Mouse (Mus musculus) midbrain, embryonic 15.5 days (tissue): ENCODE results near the gene Cwc25. TPM values are rescaled to one million over a fixed set of nuclear protein-coding genes. Genes with fewer than 3 reads are reported as not detected.

Experiments used
- ATAC-seq: fragments of 200-750 bp; cut with Nextera tagmentation; replicated peaks from 2 replicates; pipeline ENCODE4 v1.8.0; 2017; ENCODE audit warnings: moderate TSS enrichment
- H3K27ac ChIP-seq: fragments of 300-500 bp; sonication (generic); 2 replicates; pipeline ENCODE4 v1.5.1; 2015; ENCODE audit warnings: mild to moderate bottlenecking, inconsistent platforms
- H3K27me3 ChIP-seq: fragments of 300-500 bp; sonication (generic); replicated peaks from 2 replicates; pipeline ENCODE4 v1.6.1; 2015; ENCODE audit warnings: inconsistent platforms
- H3K36me3 ChIP-seq: fragments of 300-500 bp; sonication (generic); replicated peaks from 2 replicates; pipeline ENCODE4 v1.6.1; 2015; ENCODE audit warnings: inconsistent platforms
- H3K4me1 ChIP-seq: fragments of 300-500 bp; sonication (generic); 2 replicates; pipeline ENCODE4 v1.6.1; 2015; ENCODE audit warnings: inconsistent platforms
- H3K4me2 ChIP-seq: fragments of 300-500 bp; sonication (generic); 2 replicates; pipeline ENCODE4 v1.6.1; 2015; ENCODE audit warnings: inconsistent platforms, mild to moderate bottlenecking, moderate library complexity
- H3K4me3 ChIP-seq: fragments of 300-500 bp; sonication (generic); 2 replicates; pipeline ENCODE4 v1.5.1; 2015; ENCODE audit warnings: mild to moderate bottlenecking, inconsistent platforms
- H3K9ac ChIP-seq: fragments of 300-500 bp; sonication (generic); 2 replicates; pipeline ENCODE4 v1.6.1; 2015; ENCODE audit warnings: mild to moderate bottlenecking, inconsistent platforms
- H3K9me3 ChIP-seq: fragments of 300-500 bp; sonication (generic); 2 replicates; pipeline ENCODE4 v1.6.1; 2016; ENCODE audit warnings: inconsistent platforms
- WGBS: fragments of 180-500 bp; shearing (Covaris S2); methylation state at CpG from one replicate; pipeline ENCODE4 v1.1.7; 2015; ENCODE audit warnings: mixed read lengths; 5-methylcytosine and 5-hydroxymethylcytosine counted together
- microRNA-seq: library from miRNA; unstranded; fragments of <30 nt; microRNA quantifications from one replicate; pipeline ENCODE4, GENCODE M21; 2016
- polyA plus RNA-seq: library from polyadenylated mRNA; unstranded; fragments of >200 nt; fragmentation: Nextera tagmentation; extraction: Ambion mirVana; gene quantifications from 2 replicates; pipeline ENCODE4 v1.2.1, GENCODE M21; 2015

Gene Cwc25
- polyA plus RNA-seq, 1 experiment from 2014 or later = 17.6 TPM

DNA sequence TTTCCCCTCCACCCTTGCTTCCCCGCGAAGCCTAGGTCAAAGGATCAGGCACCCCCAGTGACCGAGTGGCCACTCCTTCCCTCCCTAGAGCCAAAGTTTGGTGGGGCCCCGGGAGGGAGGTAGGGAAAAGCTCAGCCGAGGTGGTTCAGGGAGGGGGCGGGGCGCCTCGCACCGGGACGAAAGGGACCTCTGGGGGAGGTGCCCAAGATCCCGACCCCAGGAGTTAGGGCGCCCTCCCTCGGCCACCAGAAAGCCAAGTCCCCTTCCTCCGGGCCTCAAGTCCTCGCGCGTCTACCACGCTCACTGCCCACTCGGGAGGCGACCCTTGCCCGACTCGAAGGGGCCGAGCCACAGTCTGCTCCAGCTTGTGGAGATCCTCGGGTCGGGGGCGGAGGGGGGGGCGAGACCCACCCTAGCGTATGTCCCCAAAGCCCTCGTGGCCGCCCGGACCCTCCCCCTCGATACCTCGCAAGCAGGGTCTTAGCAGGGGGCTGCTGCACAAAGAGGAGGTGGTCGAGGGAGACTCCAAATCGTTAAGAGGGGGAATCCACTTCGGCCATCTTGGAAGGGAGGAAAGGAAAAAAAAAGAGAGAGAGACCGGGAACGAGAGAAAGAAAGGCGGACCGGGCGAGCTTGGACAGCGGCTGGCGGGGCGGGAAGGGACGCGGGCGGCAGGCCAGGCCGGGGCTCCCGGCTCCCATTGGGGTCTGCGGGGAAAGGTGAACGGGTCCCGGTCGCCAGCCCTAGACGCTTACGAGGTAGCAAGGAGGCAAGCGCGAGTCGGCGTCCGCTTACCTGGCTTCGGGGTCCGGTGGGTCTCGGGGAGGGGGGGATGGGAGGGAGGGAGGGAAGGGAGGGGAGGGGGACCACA, 67.4 kb downstream of the Cwc25 start:
- no peaks in the 10 kb centered on the region for H3K36me3 ChIP-seq
- peak overlapping the region; percentile 98 for H3K27ac ChIP-seq
- no peak for ATAC-seq
- no peaks in the 10 kb centered on the region for H3K27me3 ChIP-seq
- H3K4me3 ChIP-seq = peak overlapping the region; percentile 79
- WGBS = under 1% methylated on average over 60 of the region's 63 CpGs
- H3K4me2 ChIP-seq = peak overlapping the region; percentile 61
- no peaks in the 10 kb centered on the region for H3K9me3 ChIP-seq
- peaks cover 57% of the 10 kb centered on the region for H3K4me1 ChIP-seq
- H3K9ac ChIP-seq = peak overlapping the region; percentile 93

DNA sequence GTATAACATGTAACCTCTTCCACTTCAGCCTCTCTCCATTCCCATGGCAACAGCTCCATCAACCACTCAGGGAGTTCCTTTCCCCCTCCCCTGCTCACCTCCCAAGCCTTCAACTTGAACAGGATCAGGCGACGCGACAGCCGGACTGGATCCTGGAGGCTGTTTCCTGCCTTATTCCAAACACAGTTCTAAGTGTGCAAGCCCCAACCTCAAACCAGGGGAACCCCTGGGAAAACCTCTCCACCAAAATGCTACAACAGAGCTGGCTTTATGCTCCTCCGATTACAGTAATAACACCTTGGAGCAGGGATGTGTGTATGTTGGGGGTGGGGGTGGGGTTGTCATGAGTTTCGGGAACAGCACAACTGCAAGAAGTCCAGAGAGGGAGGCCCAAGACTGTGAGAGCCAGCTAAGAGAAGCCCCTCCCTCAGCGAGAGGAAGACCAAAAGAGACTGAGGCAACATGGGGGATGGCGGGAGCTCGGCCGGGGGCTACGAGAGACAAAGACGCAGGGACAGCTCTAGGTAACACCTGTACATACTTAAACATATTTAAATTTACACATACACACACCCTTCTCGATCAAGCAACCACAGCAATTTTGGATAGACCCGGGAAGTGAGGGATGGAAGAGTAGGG, 68.3 kb downstream of the Cwc25 start:
- peak overlapping the region; percentile 79 for H3K4me3 ChIP-seq
- H3K9ac ChIP-seq = peak overlapping the region; percentile 93
- WGBS = under 1% methylated on average over 14 of the region's 14 CpGs
- H3K36me3 ChIP-seq = no peaks in the 10 kb centered on the region
- H3K4me2 ChIP-seq = peak overlapping the region; percentile 61
- H3K4me1 ChIP-seq = peaks cover 62% of the 10 kb centered on the region
- no peak for ATAC-seq
- H3K27me3 ChIP-seq = no peaks in the 10 kb centered on the region
- H3K27ac ChIP-seq = peak overlapping the region; percentile 98
- H3K9me3 ChIP-seq = no peaks in the 10 kb centered on the region

DNA sequence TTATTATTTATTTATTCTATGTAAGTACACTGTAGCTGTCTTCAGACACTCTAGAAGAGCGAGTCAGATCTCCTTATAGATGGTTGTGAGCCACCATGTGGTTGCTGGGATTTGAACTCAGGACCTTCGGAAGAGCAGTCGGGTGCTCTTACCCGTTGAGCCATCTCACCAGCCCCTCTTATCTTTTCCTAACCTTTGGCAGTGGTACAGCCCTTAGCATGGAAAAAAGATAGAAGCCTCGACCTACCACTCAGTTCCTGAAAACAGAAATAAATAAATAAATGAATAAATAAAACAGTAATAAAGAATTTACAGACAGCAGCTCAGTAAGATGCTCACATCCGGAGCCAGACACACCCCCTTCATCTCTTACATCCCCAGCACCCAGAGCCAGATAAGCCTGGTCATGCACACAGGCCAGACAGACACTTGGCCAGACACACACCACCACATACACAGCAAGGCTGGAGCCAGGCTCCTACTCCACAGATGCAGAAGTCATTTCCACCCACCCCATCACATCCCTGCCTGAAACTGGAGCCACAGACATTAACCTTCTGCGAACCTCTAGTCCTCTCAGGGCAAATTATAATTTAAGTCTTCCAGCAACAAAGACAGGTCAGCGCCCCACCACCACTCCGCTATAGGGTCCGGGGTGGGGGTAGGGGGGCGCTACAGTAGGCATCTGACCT, 69.0 kb downstream of the Cwc25 start:
- peaks cover 67% of the 10 kb centered on the region for H3K4me1 ChIP-seq
- peak overlapping the region; percentile 61 for H3K4me2 ChIP-seq
- peak overlapping the region; percentile 93 for H3K9ac ChIP-seq
- 50% methylated on average over 11 of the region's 11 CpGs for WGBS
- no peaks in the 10 kb centered on the region for H3K27me3 ChIP-seq
- no peaks in the 10 kb centered on the region for H3K36me3 ChIP-seq
- peak overlapping the region; percentile 98 for H3K27ac ChIP-seq
- no peak for ATAC-seq
- H3K4me3 ChIP-seq = peak overlapping the region; percentile 79
- H3K9me3 ChIP-seq = no peaks in the 10 kb centered on the region

DNA sequence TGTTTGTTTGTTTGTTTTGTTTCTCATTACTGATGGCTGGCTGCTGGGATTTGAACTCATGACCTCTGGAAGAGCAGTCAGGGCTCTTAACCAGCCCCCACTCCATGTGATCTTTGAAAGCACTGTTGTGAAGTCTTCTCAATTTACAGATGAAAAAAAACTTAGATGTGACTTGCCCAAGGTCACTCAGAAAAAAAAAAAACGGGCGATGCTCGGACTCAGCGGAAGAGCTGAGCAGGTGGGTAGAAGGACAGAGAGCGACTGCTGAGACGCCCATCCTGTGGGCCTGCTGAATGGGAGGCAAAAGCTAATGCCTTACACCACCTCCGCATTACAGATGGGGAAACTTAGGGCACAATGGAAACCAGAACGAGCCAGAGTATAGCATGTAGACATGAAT, 69.7 kb downstream of the Cwc25 start:
- Histone ChIP-seq H3K4me3 (peak overlapping the region; percentile 79), H3K27me3 (no peaks in the 10 kb centered on the region), H3K9ac (no peak overlapping the region), H3K36me3 (peaks cover 6% of the 10 kb centered on the region), H3K4me1 (peaks cover 62% of the 10 kb centered on the region), H3K4me2 (peak overlapping the region; percentile 61), H3K27ac (no peak overlapping the region), H3K9me3 (no peaks in the 10 kb centered on the region)
- ATAC-seq = no peak
- WGBS = 66% methylated on average over 8 of the region's 8 CpGs

DNA sequence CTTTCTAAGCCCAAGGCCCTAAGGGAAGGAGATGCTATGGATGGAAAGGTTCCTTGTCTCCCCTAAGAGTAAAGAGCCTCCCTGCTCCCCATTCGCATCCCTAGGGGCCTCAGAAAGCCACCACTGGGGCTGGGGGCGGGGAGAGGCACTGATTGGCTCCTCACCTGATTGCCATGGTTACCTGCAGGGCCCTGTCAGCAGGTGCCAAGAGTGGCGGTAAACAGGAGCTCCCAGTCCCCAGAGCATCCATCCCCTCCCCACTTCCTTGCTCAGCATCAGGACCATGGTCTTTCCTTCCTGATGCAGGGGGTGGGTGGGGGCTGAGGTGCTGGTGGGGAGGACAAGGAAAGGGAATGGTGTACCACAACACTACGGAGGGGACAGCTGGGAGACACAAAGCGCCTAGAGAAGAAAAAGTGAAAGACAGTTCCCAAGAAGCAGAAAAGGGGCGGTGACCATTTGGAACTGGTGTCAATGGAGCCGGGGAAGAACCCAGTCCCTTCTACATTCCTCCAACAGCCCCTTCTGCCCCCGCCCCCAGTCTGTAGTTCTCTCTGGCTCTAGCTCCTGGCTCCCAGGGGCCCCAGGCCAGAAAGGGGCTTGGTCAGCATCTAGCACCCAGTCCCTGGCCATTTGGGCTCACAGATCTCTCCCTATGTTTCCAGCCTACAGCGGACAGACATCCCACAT, 70.5 kb downstream of the Cwc25 start:
- peak overlapping the region; percentile 75 for H3K27ac ChIP-seq

More for the DNA sequence above, 70.5 kb downstream of the Cwc25 start:
- peaks cover 54% of the 10 kb centered on the region for H3K4me1 ChIP-seq
- peak overlapping the region; percentile 61 for H3K4me2 ChIP-seq
- H3K27me3 ChIP-seq = no peaks in the 10 kb centered on the region
- H3K4me3 ChIP-seq = peak overlapping the region; percentile 79
- H3K9me3 ChIP-seq = no peaks in the 10 kb centered on the region
- WGBS = 17% methylated on average over 9 of the region's 9 CpGs
- H3K9ac ChIP-seq = peak overlapping the region; percentile 28; the same call in 1 of the 2 replicates
- peaks cover 14% of the 10 kb centered on the region for H3K36me3 ChIP-seq
- ATAC-seq = no peak

Small RNAs within 50 kb of the gene (microRNA-seq; reads per million reads assigned to microRNA genes)
- gene Mir8102 = 0.55 reads per million

Other genes with a start within 250 kb of the Cwc25 start
- gene Srcin1, start 190.4 kb downstream of the Cwc25 start, polyA plus RNA-seq = 13.2 and 13.9 TPM in 2 replicates
- 1.9 and 2.5 TPM in 2 replicates for gene Epop, start 136.9 kb downstream of the Cwc25 start, polyA plus RNA-seq
- gene Mllt6, start 103.1 kb downstream of the Cwc25 start, polyA plus RNA-seq = 3.9 and 4.4 TPM in 2 replicates
- 21.6 and 26.4 TPM in 2 replicates for gene Cisd3, start 80.7 kb downstream of the Cwc25 start, polyA plus RNA-seq
- 23.1 TPM in 2 replicates for gene Pcgf2, start 66.1 kb downstream of the Cwc25 start, polyA plus RNA-seq
- gene Psmb3, start 63.2 kb downstream of the Cwc25 start, polyA plus RNA-seq = 421 and 431 TPM in 2 replicates
- 4.3 and 4.9 TPM in 2 replicates for gene Pip4k2b, start 21.9 kb downstream of the Cwc25 start, polyA plus RNA-seq
- gene 1700001P01Rik, start 9.4 kb upstream of the Cwc25 start, polyA plus RNA-seq = 0.50 and 1.1 TPM in 2 replicates
- 259 and 277 TPM in 2 replicates for gene Rpl23, start 15.9 kb upstream of the Cwc25 start, polyA plus RNA-seq
- gene Lasp1, start 32.4 kb upstream of the Cwc25 start, polyA plus RNA-seq = 198 and 199 TPM in 2 replicates
- 33.3 and 33.8 TPM in 2 replicates for gene B230217C12Rik, start 74.2 kb upstream of the Cwc25 start, polyA plus RNA-seq
- 0.57 and 0.70 TPM in 2 replicates for gene Fbxo47, start 117.6 kb upstream of the Cwc25 start, polyA plus RNA-seq
- gene Plxdc1, start 219.9 kb upstream of the Cwc25 start, polyA plus RNA-seq = 1.7 and 1.8 TPM in 2 replicates
- 9.5 and 10.8 TPM in 2 replicates for gene Arl5c, start 229.6 kb upstream of the Cwc25 start, polyA plus RNA-seq